Mouse (Mus musculus) E14TG2a.4 (cell line): ENCODE data around the gene Frem2.

Experiments
- CTCF ChIP-seq: conservative IDR thresholded peaks from 2 replicates; pipeline ENCODE4 v1.5.1; 2014; ENCODE audit warnings: low read length
- NANOG ChIP-seq: IDR thresholded peaks from 2 replicates; pipeline ENCODE4 v1.6.1; 2014; ENCODE audit warnings: borderline replicate concordance, low read length, mixed read lengths

DNA sequence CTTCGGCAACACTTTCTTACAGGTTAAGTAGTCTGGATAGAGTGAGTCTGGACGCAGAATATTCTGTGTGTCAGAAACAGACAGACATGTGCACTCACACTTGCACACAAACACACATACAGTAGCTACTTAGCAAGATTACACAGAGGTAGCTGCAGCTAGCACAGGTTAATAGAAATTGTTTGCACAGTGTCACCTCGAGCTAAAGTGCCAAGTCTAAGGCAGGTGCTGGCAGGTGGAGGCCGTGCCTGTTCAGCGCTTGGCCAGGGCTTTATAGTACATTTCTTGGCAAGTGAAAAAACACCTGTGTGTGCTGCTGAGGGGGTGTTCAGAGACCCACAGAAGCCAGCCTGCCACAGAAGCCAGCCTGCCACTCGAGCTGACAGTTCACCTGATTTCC lies 126.8 kb downstream of the Frem2 start:
- TF ChIP-seq CTCF (no peak), NANOG (no peak)
